Mouse (Mus musculus) lung, embryonic 14.5 days (tissue): ENCODE data around the gene St3gal4. TPM values are rescaled to one million over a fixed set of nuclear protein-coding genes. Genes with fewer than 3 reads are reported as not detected.
A peak's percentile ranks its signal among the peaks of the same experiment; 100 is the strongest.

Source experiments
- ATAC-seq: fragments of 200-750 bp; cut with Nextera tagmentation; 2 replicates; pipeline ENCODE4 v1.8.0; 2017; ENCODE audit warnings: mild to moderate bottlenecking, moderate TSS enrichment, moderate library complexity; ENCODE audit not compliant: insufficient read depth
- DNase-seq: peaks from one replicate; pipeline ENCODE4 v3.0.0-alpha.2; 2015
- H3K27ac ChIP-seq: fragments of 300-500 bp; sonication (generic); 2 replicates; pipeline ENCODE4 v1.5.1; 2014; ENCODE audit warnings: low read depth, mild to moderate bottlenecking, moderate library complexity
- H3K27me3 ChIP-seq: fragments of 300-500 bp; sonication (generic); 2 replicates; pipeline ENCODE4 v1.6.1; 2014; ENCODE audit warnings: low read length, control low read depth; ENCODE audit not compliant: insufficient read depth
- H3K36me3 ChIP-seq: fragments of 300-500 bp; sonication (generic); 2 replicates; pipeline ENCODE4 v1.6.1; 2014; ENCODE audit warnings: control low read depth; ENCODE audit not compliant: insufficient read depth
- H3K4me1 ChIP-seq: fragments of 300-500 bp; sonication (generic); 2 replicates; pipeline ENCODE4 v1.6.1; 2014; ENCODE audit warnings: antibody characterized with exemption, control low read depth; ENCODE audit not compliant: insufficient read depth
- H3K4me2 ChIP-seq: fragments of 300-500 bp; sonication (generic); 2 replicates; pipeline ENCODE4 v1.6.1; 2014; ENCODE audit warnings: mild to moderate bottlenecking
- H3K4me3 ChIP-seq: fragments of 300-500 bp; sonication (generic); 2 replicates; pipeline ENCODE4 v1.5.1; 2014; ENCODE audit warnings: low read depth, low read length
- H3K9ac ChIP-seq: fragments of 300-500 bp; sonication (generic); 2 replicates; pipeline ENCODE4 v1.6.1; 2014
- H3K9me3 ChIP-seq: fragments of 300-500 bp; sonication (generic); 2 replicates; pipeline ENCODE4 v1.6.1; 2016; ENCODE audit warnings: low read depth, low read length, control low read depth
- CTCF ChIP-seq: IDR thresholded peaks from 2 replicates; pipeline ENCODE4 v1.5.1; 2016; ENCODE audit warnings: antibody characterized with exemption, low read depth
- WGBS: fragments of 180-500 bp; shearing (Covaris S2); extraction: QIAGEN DNeasy Blood & Tissue Kit; methylation state at CpG from one replicate; pipeline ENCODE4 v1.1.7; 2014; 5-methylcytosine and 5-hydroxymethylcytosine counted together
- polyA plus RNA-seq: library from polyadenylated mRNA; unstranded; fragments of >200 nt; fragmentation: Nextera tagmentation; extraction: Ambion mirVana; gene quantifications from 2 replicates; pipeline ENCODE4 v1.2.1, GENCODE M21; 2014

St3gal4 gene
- polyA plus RNA-seq, 1 experiment from 2014 or later, result 33.4 TPM

GRCm38 (mm10) chr9:35118563-35118962 lies 505 bp downstream of the St3gal4 start:
- TF ChIP-seq CTCF, result no peak
- Histone ChIP-seq H3K4me3 (no peak overlapping the region), H3K27me3 (no peaks in the 10 kb centered on the region), H3K4me1 (peaks cover 10% of the 10 kb centered on the region; the same call in 1 of the 2 replicates), H3K9me3 (no peaks in the 10 kb centered on the region), H3K27ac (no peak overlapping the region), H3K36me3 (0 out of 2 replicates have a peak, but pooled peaks cover 18% of the 10 kb centered on the region), H3K9ac (no peak overlapping the region), H3K4me2 (no peak overlapping the region; the same call in 1 of the 2 replicates)
- DNase-seq (no peak), ATAC-seq (no peak)
- 84% methylated on average over 2 of the region's 2 CpGs for WGBS

GRCm38 (mm10) chr9:35117384-35118295 lies 1.4 kb downstream of the St3gal4 start:
- Histone ChIP-seq H3K27me3 (no peaks in the 10 kb centered on the region), H3K4me2 (peak overlapping the region; percentile 65), H3K9me3 (no peaks in the 10 kb centered on the region), H3K27ac (peak overlapping the region; percentile 90), H3K9ac (peak overlapping the region; percentile 87), H3K4me1 (peaks cover 10% of the 10 kb centered on the region; the same call in 1 of the 2 replicates), H3K36me3 (0 out of 2 replicates have a peak, but pooled peaks cover 14% of the 10 kb centered on the region), H3K4me3 (peak overlapping the region; percentile 76)
- DNase-seq (peak; percentile 66), ATAC-seq (peak; percentile 17)
- 20% methylated on average over 15 of the region's 15 CpGs for WGBS
- no peak for TF ChIP-seq CTCF

- Histone ChIP-seq H3K4me1 (peaks cover 17% of the 10 kb centered on the region; the same call in 1 of the 2 replicates), H3K36me3 (0 out of 2 replicates have a peak, but pooled peaks cover 9% of the 10 kb centered on the region), H3K4me3 (peak overlapping the region; percentile 76), H3K4me2 (peak overlapping the region; percentile 65), H3K9ac (peak overlapping the region; percentile 87), H3K9me3 (no peaks in the 10 kb centered on the region), H3K27ac (peak overlapping the region; percentile 90), H3K27me3 (no peaks in the 10 kb centered on the region)
- 2% methylated on average over 84 of the region's 84 CpGs for WGBS
- no peak for TF ChIP-seq CTCF
- ATAC-seq (peak; percentile 92), DNase-seq (peak; percentile 90)
These were observed 2.4 kb downstream of the St3gal4 start for GRCm38 (mm10) chr9:35116391-35117381.

GRCm38 (mm10) chr9:35115804-35116203 lies 3.3 kb downstream of the St3gal4 start:
- Histone ChIP-seq H3K4me1 (peaks cover 24% of the 10 kb centered on the region), H3K27me3 (no peaks in the 10 kb centered on the region), H3K4me2 (peak overlapping the region; percentile 65), H3K4me3 (peak overlapping the region; percentile 76), H3K27ac (peak overlapping the region; percentile 90), H3K9ac (peak overlapping the region; percentile 87), H3K9me3 (no peaks in the 10 kb centered on the region), H3K36me3 (0 out of 2 replicates have a peak, but pooled peaks cover 3% of the 10 kb centered on the region)
- WGBS, result 25% methylated on average over 4 of the region's 4 CpGs
- TF ChIP-seq CTCF, result no peak
- ATAC-seq, result no peak
- no peak for DNase-seq

GRCm38 (mm10) chr9:35115299-35115698 lies 3.8 kb downstream of the St3gal4 start:
- peak overlapping the region; percentile 65 for H3K4me2 ChIP-seq
- no peaks in the 10 kb centered on the region for H3K9me3 ChIP-seq
- no peak overlapping the region for H3K27ac ChIP-seq
- no peak for TF ChIP-seq CTCF
- no peaks in the 10 kb centered on the region for H3K27me3 ChIP-seq
- ATAC-seq (no peak), DNase-seq (no peak)
- 56% methylated on average over 3 of the region's 4 CpGs for WGBS
- 0 out of 2 replicates have a peak, but pooled peaks cover 3% of the 10 kb centered on the region for H3K36me3 ChIP-seq
- H3K4me1 ChIP-seq, result peaks cover 28% of the 10 kb centered on the region
- peak overlapping the region; percentile 87 for H3K9ac ChIP-seq
- H3K4me3 ChIP-seq, result peak overlapping the region; percentile 76

- H3K4me1 ChIP-seq, result peaks cover 38% of the 10 kb centered on the region
- WGBS, result 76% methylated on average over 3 of the region's 3 CpGs
- no peaks in the 10 kb centered on the region for H3K9me3 ChIP-seq
- no peak for TF ChIP-seq CTCF
- H3K36me3 ChIP-seq, result 0 out of 2 replicates have a peak, but pooled peaks cover 3% of the 10 kb centered on the region
- H3K4me2 ChIP-seq, result 0 out of 2 replicates have a peak overlapping the region, but pooled peaks have one; percentile 4
- H3K9ac ChIP-seq, result no peak overlapping the region
- H3K4me3 ChIP-seq, result no peak overlapping the region
- DNase-seq (no peak), ATAC-seq (no peak)
- no peaks in the 10 kb centered on the region for H3K27me3 ChIP-seq
- no peak overlapping the region for H3K27ac ChIP-seq
These were observed 4.8 kb downstream of the St3gal4 start for GRCm38 (mm10) chr9:35114234-35114633.
